Mouse (Mus musculus) megakaryocyte, embryonic 14.5 days (primary cell): Measurements from ENCODE around the gene Rpf1. TPM values are rescaled to one million over a fixed set of nuclear protein-coding genes. Genes with fewer than 3 reads are reported as not detected.

Source experiments
- H3K27me3 ChIP-seq: replicated peaks from 2 replicates; pipeline ENCODE3; 2012; ENCODE audit warnings: inconsistent platforms
- H3K36me3 ChIP-seq: replicated peaks from 2 replicates; pipeline ENCODE3; 2012; ENCODE audit warnings: low read length, inconsistent platforms, mixed read lengths
- H3K4me1 ChIP-seq: 2 replicates; pipeline ENCODE4 v1.6.1; 2012; ENCODE audit warnings: inconsistent platforms
- H3K4me3 ChIP-seq: replicated peaks from 2 replicates; pipeline ENCODE3; 2012; ENCODE audit warnings: moderate library complexity, mild to moderate bottlenecking, inconsistent platforms
- H3K9me3 ChIP-seq: 2 replicates; pipeline ENCODE4 v1.6.1; 2012; ENCODE audit warnings: inconsistent platforms
- FLI1 ChIP-seq: IDR thresholded peaks from 2 replicates; pipeline ENCODE4 v1.6.1; 2012; ENCODE audit warnings: low read length, inconsistent platforms, mixed read lengths
- GATA1 ChIP-seq: IDR thresholded peaks from 3 replicates; pipeline ENCODE4 v1.6.1; 2012; ENCODE audit warnings: mixed read lengths, low read length, inconsistent platforms, borderline replicate concordance
- polyA plus RNA-seq: library from polyadenylated mRNA; stranded (reverse); fragments of >175 nt; gene quantifications from 2 replicates; pipeline ENCODE4 v1.2.3, GENCODE M21; 2012; ENCODE audit warnings: low replicate concordance; ENCODE audit not compliant: insufficient read depth

Gene Rpf1
- polyA plus RNA-seq, 1 experiment: 9.7 TPM

DNA sequence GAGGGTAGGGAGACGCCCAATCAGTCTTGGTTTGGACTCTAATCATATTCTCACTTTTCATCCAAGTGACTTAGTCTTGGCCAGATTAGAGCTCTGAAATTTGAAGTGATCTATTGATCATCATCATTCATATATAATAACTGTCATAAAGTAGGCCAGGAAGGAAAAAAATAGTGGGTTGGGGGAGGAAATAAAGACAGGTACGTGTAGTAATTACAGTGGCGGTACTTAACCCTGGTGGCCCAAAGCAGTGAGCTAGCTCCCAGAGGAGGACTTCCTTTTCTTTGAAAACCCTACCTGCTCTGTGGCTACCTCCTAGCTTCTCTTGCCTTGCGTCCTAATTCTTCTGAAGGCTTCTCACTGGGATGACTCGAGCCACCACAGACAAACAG is 20.4 kb downstream of the Rpf1 start:
- TF ChIP-seq FLI1: no peak
- TF ChIP-seq GATA1: no peak
- Histone ChIP-seq H3K27me3 (no peaks in the 10 kb centered on the region), H3K9me3 (no peaks in the 10 kb centered on the region), H3K4me1 (peaks cover 46% of the 10 kb centered on the region), H3K4me3 (peak overlapping the region; percentile 95), H3K36me3 (peaks cover 45% of the 10 kb centered on the region)

- no peak for TF ChIP-seq GATA1
- peaks cover 46% of the 10 kb centered on the region for H3K4me1 ChIP-seq
- H3K27me3 ChIP-seq: no peaks in the 10 kb centered on the region
- H3K36me3 ChIP-seq: peaks cover 39% of the 10 kb centered on the region
- H3K4me3 ChIP-seq: peak overlapping the region; percentile 95
- no peaks in the 10 kb centered on the region for H3K9me3 ChIP-seq
Observed at GRCm38 (mm10) chr3:146500003-146500809, 21.0 kb downstream of the Rpf1 start.

GRCm38 (mm10) chr3:146499431-146500002 is 21.7 kb downstream of the Rpf1 start, which contains the start of the genes Spata1 and Gng5:
Gene Spata1 (minus strand): TSS chr3:146499753.
Gene Gng5 (plus strand): TSS chr3:146499807.
- no peak for TF ChIP-seq GATA1
- TF ChIP-seq FLI1: no peak
- H3K27me3 ChIP-seq: no peaks in the 10 kb centered on the region
- H3K4me3 ChIP-seq: peak within 1 kb of the TSS; percentile 95
- no peaks in the 10 kb centered on the region for H3K9me3 ChIP-seq
- peaks cover 46% of the 10 kb centered on the region for H3K4me1 ChIP-seq
- H3K36me3 ChIP-seq: peaks cover 32% of the 10 kb centered on the region

DNA sequence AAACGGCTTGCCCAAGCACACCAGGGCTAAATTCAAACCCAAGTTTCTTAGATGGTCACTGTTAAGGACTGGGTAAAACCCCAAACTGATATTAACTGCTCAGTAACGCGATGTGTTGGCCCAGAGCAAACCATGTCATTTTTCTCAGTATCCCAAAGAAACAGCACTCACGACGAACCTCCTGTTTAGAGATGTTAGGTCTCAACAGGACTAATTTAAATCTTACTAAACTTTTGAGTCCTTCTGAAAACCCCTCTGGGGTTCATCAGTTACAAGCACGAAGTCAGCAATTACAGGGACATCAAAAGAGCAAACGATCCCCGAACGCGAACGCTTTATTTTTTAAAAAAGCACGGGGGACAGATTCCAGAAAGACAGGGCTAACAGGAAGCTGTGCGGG is 22.2 kb downstream of the Rpf1 start:
- no peaks in the 10 kb centered on the region for H3K9me3 ChIP-seq
- H3K4me1 ChIP-seq: peaks cover 41% of the 10 kb centered on the region
- H3K36me3 ChIP-seq: peaks cover 27% of the 10 kb centered on the region
- TF ChIP-seq FLI1 (no peak), GATA1 (no peak)
- peak overlapping the region; percentile 95 for H3K4me3 ChIP-seq
- H3K27me3 ChIP-seq: no peaks in the 10 kb centered on the region

DNA sequence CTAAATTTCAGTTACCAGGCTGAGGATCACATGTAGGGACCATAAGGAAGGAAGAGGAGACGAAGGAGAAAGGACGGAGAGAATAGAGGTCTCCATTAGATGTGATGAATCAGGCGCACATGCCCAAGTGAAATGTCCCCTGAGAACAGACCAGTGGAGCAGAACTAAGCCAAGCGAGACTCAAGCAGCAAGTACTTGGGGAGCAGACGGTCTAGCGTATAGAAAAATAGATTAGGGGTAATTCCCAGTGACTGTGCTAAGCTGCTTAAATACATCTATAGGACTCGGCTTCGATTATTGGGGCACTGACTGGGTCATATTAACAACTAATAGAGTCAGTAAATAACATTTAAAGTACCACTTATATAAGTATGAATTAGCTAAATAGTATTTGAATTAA is 26.3 kb downstream of the Rpf1 start:
- H3K36me3 ChIP-seq: no peaks in the 10 kb centered on the region
- no peaks in the 10 kb centered on the region for H3K27me3 ChIP-seq
- H3K9me3 ChIP-seq: no peaks in the 10 kb centered on the region
- H3K4me1 ChIP-seq: peaks cover 17% of the 10 kb centered on the region; the same call in 1 of the 2 replicates
- no peak for TF ChIP-seq GATA1
- TF ChIP-seq FLI1: no peak
- H3K4me3 ChIP-seq: no peak overlapping the region

DNA sequence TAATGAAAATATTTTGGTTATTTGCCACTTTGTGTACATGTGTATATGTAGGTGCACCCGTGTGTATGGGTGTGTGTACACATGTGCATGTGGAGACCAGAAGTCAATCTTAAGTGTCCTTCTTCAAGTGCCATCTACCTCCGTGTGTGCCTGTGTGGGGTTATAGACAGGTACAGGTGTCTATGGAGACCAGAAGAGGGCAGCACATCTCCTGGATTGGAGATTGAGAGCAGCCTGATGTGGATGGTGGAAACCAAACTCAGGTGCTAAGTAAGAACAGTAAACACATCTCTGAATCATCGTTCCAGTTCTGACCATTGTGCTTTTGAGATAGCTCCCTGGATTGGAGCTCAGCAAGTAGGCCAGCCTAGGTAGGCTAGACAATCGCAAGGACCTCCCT is 34.8 kb downstream of the Rpf1 start:
- TF ChIP-seq GATA1 (no peak), FLI1 (no peak)

GRCm38 (mm10) chr3:146482044-146482443 is 39.2 kb downstream of the Rpf1 start:
- no peaks in the 10 kb centered on the region for H3K4me1 ChIP-seq
- H3K27me3 ChIP-seq: no peaks in the 10 kb centered on the region
- TF ChIP-seq FLI1 (no peak), GATA1 (no peak)
- no peak overlapping the region for H3K4me3 ChIP-seq
- peaks cover 4% of the 10 kb centered on the region; the same call in 1 of the 2 replicates for H3K9me3 ChIP-seq
- H3K36me3 ChIP-seq: peaks cover 7% of the 10 kb centered on the region

More for the DNA sequence above, 34.8 kb downstream of the Rpf1 start:
- H3K9me3 ChIP-seq: peaks cover 4% of the 10 kb centered on the region; the same call in 1 of the 2 replicates
- no peak overlapping the region for H3K4me3 ChIP-seq
- peaks cover 7% of the 10 kb centered on the region for H3K36me3 ChIP-seq
- peaks cover 3% of the 10 kb centered on the region; the same call in 1 of the 2 replicates for H3K4me1 ChIP-seq
- no peaks in the 10 kb centered on the region for H3K27me3 ChIP-seq

- Histone ChIP-seq H3K9me3 (peaks cover 3% of the 10 kb centered on the region), H3K27me3 (no peaks in the 10 kb centered on the region), H3K4me3 (no peak overlapping the region), H3K36me3 (peaks cover 3% of the 10 kb centered on the region), H3K4me1 (no peaks in the 10 kb centered on the region)
- TF ChIP-seq FLI1: no peak
- no peak for TF ChIP-seq GATA1
Observed at GRCm38 (mm10) chr3:146474428-146474827, 46.8 kb downstream of the Rpf1 start.

GRCm38 (mm10) chr3:146473741-146474140 is 47.5 kb downstream of the Rpf1 start:
- no peaks in the 10 kb centered on the region for H3K4me1 ChIP-seq
- H3K4me3 ChIP-seq: no peak overlapping the region
- no peaks in the 10 kb centered on the region for H3K27me3 ChIP-seq
- peaks cover 3% of the 10 kb centered on the region for H3K9me3 ChIP-seq
- no peak for TF ChIP-seq GATA1
- TF ChIP-seq FLI1: no peak
- H3K36me3 ChIP-seq: peaks cover 3% of the 10 kb centered on the region

- TF ChIP-seq GATA1: no peak
- TF ChIP-seq FLI1: no peak
- peaks cover 3% of the 10 kb centered on the region for H3K36me3 ChIP-seq
- peaks cover 3% of the 10 kb centered on the region for H3K9me3 ChIP-seq
- no peaks in the 10 kb centered on the region for H3K4me1 ChIP-seq
- H3K27me3 ChIP-seq: no peaks in the 10 kb centered on the region
- H3K4me3 ChIP-seq: no peak overlapping the region
Observed at GRCm38 (mm10) chr3:146472657-146473056, 48.6 kb downstream of the Rpf1 start.
